Mouse (Mus musculus) ovary, adult 18-20 months (tissue): ENCODE data around the gene Krt6a.
"Not testable (repeated sequence)": the region's sequence is repeated elsewhere in the genome, so short reads cannot be mapped to it uniquely, and the experiment has no call there.

Source experiments
- DNase-seq: peaks from one replicate; pipeline ENCODE4 v3.0.0; 2022; ENCODE audit warnings: low spot score, mixed read lengths

Gene Krt6a

DNA sequence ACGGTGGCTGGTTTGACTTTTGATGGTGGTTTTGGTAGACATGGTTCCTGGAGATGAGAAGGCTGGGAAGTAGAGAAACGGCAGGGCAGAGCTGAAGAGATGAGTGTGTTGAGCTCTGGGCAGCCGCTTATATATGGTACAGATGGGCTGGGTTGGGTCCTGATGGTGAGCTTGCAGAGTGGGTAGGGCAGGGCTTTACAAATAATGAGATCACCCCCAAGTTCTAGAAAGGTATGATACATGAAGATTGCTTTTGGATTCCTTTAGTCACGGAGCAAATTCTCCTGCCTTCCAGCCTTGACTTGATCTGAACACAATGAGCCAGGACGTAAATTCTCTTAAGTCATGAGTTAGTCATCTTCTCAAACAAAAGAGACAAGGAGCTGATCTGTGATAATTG, at the start of gene Krt6a:
Gene Krt6a, minus strand, starts transcription at position 101 of the 400 bp plus-strand sequence.
- DNase-seq, result no peak

DNA sequence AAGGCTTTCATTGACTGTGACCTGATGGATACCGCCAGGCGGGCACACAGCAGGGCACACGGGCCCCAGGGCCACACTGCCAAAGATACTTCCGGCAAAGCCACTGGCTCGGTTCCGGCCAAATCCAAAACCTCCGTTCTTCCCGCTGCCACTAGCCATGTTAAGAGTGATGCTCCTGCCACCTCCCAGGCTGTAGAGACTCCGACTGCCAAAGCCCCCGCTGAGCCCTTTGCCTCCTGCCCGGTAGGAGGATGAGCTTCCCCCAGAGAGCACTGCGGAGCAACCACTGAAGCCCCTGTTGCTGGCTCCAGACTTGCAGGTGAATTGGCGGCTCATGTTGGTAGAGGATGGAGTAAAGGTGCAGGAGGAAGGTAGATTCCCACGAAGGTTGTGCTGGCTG, 48.6 kb upstream of the Krt6a start, which contains the start of gene Krt71:
Gene Krt71, minus strand, starts transcription at position 399 of the 400 bp plus-strand sequence.
- DNase-seq, result no peak

DNA sequence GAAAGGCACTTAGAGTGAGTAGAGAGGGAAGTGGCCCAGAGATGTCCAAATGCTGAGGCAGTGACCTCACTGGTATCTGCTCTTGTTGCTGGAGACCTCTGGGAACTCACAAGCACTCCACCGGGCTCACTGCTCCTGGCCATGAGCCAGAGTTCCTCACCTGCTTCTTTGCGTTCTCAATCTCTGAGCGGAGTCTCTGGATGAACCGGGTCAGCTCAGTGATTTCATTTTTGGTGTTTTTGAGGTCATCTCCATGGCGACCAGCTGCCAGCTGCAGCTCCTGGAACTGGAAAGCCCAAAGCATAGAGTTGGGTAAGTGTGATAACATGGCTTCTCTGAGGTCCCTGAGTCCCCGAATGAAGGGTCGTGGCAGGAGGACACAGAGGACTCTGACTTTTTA, 43.7 kb upstream of the Krt6a start:
- DNase-seq, result no peak

DNA sequence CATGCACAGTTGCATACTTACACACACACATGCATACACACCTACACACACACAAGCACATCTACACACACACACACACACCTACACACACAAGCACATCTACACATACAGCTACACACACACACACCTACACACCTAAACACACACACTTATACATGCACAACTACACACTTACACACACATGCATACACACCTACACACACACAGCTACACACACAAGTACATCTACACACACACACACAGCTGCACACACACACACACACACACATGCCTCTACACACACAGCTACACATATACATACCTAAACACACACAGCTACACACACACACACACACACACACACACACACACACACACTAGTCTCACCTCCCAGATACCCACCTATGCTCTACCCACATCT, 36.5 kb upstream of the Krt6a start:
- DNase-seq, result no peak

DNA sequence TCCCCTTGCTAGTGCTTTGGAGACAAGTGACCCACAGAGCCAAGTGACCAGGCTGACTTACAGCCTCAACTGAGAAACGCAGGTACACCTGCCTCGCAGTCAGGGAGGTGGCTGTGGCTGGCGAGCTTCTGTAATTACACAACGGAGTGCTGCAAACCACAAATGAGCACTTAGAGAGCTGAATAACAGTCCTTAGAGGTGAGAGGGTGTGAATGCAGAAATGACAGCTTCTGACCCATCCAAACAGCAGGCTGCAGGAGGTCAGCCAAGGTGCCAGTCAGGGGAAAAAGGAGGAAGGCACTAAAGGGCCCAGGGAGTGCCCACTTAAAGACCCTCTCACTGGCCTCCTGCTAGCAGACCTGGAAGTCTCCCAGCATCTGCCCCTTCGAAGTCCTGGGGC, 30.6 kb upstream of the Krt6a start:
- DNase-seq, result no peak

DNA sequence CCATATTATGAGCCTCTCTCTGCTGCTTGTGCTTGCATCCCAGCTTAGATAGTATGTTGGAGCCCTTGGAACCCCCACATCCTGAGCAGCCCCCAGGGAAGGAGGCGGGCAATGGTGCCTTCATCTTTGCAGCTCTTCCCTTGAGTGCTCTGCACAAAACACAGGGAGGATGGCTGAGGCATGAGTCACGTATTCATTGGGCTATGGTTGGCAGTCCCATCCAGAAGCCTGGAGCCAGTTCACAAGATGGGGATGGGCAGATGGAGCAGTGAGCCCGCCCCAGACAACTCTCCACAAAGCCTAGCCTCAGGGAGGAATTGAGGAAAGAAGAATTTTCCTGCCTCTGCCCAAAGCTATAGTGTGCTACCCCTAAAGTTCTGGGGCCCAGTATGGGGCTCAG, 21.7 kb upstream of the Krt6a start:
- DNase-seq, result no peak

DNA sequence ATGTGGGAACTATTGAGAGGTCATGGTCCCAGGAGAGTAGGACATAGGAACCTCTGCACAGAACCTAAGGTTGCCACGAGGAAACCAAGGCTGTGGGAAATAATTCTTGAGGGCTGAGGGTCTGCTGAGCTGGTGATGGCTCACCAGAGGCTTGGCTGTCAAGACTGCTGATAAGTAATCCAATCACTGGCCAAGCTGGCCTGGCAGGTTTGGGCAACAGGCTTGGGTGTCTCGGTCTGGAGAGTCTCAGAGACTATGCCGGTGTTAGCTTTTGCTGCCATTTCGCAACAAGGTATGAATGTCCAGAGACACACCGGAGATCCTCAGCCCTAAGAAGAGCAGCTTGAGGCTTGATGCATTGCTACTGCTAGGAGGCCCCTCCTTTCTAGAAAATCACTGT, 20.2 kb upstream of the Krt6a start:
- DNase-seq, result no peak

DNA sequence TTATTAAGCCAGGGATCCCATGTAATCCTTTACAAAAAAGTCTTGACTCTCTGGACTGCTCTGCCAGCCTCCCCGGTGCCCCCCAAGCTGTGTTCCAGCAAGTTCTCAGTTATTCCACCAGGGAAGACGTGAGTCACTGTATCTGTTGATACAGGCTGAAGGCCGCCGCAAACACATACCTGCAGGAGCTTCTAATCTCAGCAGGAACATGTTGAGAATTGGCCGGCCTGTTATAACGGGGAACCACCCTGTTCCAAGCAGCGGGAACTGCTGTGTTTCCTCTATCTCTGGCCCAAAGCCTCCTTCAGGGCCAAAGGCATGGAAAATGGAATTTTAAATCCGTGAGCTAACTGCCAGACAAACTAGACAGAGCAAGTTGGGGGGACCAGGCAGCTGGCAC, 19.6 kb upstream of the Krt6a start:
- no peak for DNase-seq

DNA sequence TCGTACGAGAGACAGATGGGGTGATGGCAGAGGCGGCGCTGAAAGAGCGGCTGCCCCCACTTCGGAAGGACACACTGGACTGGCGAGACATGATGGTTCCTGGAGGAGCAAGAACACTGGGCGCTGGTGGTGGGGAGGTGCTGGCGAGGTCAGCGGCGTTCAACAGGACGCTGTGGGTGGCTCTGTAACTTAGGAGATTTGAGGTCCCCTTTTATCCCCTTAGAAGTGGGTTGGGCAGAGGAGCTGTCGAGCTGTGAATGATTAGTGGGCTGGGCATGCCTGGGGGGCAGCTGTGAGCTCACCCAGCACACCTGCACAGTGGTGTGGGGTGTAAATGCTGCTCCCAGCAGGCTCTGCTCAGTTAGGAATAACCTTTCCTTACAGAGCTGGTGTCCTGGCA, 18.6 kb upstream of the Krt6a start, which contains the start of gene Krt5:
Gene Krt5, minus strand, starts transcription at position 179 of the 400 bp plus-strand sequence.
- no peak for DNase-seq

DNA sequence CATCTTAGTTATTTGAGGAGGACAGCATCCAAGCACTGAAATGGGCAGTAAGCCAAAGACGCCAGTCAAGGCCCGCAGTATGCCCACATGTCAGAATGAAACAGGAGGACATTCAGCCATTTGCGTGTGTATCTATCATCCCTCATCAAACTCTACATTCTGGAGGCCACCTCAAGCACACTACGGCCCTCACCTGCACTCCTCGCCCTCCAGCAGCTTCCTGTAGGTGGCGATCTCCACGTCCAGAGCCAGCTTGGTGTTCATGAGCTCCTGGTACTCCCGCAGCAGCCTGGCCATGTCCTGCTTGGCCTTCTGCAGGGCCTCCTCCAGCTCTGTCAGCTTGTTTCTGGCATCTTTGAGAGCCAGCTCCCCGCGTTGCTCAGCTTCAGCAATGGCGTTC, 14.6 kb upstream of the Krt6a start:
- no peak for DNase-seq

DNA sequence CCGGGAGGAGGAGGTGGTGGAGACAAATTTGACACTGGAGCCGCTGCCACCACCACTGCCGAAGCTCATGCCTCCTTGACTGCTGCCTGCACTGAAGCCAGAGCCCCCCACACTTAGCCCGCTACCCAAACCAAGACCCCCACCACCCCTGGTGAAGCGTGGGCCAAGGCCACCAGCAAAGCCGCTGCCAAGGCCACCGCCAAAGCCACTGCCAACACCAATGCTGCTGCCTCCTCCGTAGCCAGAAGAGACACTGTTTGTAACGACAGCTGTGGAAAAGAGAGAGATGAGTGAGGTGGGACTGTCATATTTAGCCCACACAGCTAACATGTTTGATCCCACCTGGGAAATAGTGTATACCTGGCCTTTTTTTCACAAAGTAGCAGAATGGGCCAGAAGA, 13.3 kb upstream of the Krt6a start:
- DNase-seq, result no peak

DNA sequence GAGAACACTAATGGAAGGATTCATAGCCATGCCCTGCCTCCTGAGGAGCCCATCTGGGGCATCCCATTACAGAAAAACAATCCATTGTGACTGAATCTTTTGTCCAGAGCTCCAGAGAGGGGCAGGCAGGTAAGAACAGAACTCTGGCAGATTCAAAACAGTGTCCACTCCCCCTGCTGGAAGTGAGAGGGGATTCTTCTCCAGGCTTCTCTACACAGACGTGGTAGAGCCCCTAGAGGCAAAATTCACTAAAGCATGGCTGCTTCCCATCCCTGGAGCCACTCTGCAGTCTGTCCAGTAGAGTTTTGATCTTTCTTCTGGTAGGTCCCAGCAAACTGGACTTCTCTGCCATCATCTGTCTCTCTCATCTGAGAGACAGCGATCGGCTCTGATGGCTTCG, 10.0 kb upstream of the Krt6a start:
- DNase-seq, result no peak

DNA sequence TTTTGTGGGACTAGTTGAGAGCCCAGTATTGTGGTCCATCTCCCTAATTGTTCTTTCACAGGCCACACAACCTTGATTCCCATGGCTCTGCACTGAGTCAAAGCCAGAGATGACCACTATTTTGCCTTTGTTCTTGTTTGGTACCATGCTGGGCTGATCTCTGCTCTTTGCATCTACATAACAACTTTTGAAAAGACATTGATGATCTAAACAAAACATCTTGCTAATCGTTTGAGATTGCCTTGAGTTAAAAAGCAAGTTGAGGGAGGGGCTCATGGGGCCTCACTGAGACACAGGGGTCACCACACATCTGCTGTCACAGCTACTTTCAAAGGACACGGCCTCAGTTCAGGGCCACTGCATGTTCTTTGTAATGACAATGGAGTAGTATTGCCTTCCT, 8.3 kb upstream of the Krt6a start:
- no peak for DNase-seq

DNA sequence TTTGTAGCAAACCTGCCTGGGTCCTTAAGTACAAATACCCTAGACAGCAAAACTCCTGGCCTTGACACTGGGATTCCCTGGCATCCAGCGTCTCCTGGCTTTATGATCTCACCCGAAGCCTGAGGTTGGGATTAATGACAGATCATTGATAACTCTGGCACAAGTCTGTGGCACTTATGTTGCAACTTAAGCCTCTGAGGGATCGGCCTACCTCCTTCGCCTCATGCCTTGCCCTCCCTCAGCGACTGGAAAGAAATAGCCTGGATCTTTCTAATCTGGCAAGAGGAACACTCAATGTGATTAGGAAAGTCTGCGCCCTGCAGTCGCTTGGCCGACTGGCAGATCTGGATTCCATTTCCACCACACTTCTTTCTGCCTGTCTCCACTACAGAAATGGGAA, 5.8 kb upstream of the Krt6a start:
- no peak for DNase-seq

DNA sequence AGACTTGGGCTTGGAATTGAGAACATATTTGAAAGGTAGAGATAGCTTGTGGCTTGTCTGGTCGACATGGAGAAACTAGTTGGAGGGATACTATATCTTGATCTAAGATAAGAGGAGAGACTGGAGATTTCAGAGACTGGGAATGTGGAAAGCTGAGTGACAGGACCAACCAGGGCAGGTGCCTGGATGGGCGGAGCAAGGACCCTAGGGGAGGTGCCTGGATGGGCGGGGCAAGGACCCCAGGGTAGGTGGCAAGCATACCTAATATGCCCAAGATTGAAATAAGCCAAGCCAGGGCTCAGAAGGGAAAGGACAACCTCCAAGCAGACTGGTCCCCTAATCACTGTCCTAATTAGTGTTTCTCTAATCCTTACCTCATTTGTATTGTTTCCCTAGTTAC, 5.1 kb upstream of the Krt6a start:
- DNase-seq, result no peak

DNA sequence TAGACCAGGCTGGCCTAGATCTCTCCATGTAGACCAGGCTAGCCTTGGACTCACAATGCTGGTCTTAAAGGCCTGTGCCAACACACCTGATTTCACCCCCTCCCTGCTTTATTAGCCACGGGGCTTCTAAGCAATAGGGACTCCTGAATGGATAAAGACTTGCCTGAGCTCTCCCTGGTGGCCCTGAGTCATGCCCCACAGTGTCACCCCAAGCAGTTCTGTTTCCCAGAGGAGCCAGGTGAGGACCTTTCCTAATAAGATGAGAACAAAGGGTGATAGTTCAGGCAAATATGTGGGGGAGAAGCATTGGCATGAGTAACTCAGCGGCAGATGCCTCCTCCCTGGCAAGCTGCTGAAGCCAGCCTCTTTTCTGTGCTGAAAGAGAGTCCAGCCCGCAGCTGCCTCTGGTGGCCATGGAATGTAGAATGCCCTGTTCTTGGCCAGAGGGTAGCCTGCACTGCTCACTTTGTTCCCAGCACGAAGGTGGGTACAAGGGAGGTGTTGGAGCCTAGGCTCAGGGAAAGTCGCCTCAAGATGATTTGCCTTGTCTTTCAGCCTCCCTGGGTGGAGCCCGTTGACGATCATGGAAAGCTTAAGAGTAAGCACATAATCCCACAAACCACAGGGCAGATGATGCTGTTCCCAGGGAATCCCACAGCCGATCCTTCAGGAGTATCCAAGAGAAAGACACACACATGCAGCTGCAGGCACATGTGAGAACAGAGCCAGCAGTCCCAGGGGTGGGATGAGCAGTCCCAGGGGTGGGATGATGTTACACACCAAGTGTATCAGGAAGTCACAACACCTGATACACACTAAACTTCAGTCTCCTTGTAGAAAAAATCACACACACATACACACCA, 3.5 kb upstream of the Krt6a start:
- DNase-seq, result no peak

DNA sequence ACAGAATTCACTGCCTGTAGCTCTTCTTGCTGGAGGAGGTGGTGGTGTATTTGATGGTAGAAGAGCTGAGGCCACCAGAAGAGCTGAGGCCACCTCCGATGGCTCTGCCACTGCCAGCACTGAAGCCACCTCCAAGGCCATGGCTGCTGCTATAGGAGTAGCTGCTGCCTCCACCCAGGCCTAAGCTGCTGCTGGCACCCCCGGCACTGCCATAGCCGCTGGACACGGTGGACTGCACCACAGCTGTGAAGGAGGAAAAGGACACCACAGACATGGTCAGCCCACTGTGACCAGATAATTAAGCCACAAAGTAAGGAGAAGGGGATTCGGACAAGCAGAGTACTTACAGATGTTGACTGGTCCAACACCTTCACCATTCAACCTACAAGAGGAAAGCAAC, 3.6 kb downstream of the Krt6a start:
- not testable (repeated sequence) for DNase-seq

DNA sequence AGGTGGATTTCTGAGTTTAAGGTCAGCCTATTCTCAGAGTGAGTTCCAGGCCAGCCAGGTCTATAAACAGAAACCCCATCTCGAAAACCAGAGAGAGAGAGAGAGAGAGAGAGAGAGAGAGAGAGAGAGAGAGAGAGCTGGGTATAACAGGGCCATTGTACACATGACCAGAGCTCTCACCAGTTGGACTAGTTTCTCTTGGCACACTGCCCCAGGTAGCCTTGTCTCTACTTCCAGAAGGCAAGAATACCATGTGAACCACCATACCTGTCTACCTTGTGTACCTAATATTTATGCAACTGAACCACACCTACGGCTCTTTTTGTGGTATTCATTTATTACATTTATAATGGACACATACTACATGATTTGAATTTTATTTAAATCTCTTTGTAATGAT, 5.9 kb downstream of the Krt6a start:
- no peak for DNase-seq

DNA sequence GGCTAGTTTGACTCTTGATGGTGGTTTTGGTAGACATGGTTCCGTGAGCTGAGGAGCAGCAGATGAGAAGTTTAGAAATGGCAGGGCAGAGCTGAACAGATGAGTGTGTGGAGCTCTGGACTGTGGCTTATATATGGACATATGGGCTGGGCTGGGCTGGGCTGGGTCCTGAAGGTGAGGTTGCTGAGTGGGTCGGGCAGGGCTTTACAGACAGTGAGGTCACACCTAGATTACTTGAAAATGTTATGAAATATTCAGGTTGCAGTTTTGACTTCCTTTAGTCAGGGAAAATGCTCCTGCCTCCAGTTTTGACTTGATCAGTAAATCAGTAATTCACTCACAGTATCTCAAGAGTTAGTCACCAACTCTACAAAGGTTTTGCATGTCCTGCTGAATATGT, 13.9 kb downstream of the Krt6a start, which contains the start of gene Krt6b:
Gene Krt6b, minus strand, starts transcription at position 101 of the 400 bp plus-strand sequence.
- no peak for DNase-seq

DNA sequence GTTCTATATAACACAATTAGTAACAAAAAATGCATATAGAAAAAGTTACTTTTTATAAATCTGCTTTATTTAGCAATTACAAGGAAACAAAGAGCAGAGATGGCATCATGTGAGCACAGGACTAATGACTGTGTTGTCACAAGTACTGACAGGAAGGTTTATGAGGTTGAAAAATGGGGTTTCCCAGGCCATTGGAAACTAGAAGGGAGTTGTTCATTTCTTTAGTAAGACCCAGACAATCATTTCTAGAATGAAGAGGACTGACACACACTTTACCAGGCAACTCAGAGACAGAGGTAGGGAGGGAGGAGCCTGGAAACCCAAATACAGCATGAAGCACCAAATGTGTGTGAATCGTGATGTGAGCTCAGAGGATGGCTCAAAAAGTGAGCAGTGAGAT, 18.1 kb downstream of the Krt6a start:
- DNase-seq, result no peak

DNA sequence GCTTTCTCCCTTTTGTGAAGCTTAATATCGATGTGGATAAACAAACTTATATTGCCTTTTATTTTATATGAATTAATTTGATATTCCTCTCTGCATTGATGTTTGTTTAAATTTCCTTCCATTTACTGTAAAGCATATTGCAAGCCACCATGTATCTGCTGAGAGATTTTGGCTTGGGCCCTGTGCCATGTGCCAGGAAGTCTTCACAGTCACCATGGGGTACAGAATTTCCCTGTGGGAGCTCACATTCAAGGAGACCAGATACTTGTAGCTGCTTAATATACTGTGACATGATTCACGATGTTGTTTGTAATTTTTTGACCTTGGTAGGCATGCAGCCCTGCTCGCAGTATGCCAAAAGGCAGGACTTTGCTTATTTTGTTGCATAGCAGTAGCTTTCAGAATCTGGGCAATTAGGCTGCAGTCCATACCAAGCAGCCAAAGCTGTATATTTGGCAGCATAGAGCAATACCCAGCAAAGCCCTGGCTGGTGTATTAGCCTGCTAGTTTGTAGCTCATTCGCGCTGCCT, 41.3 kb downstream of the Krt6a start:
- DNase-seq, result no peak

DNA sequence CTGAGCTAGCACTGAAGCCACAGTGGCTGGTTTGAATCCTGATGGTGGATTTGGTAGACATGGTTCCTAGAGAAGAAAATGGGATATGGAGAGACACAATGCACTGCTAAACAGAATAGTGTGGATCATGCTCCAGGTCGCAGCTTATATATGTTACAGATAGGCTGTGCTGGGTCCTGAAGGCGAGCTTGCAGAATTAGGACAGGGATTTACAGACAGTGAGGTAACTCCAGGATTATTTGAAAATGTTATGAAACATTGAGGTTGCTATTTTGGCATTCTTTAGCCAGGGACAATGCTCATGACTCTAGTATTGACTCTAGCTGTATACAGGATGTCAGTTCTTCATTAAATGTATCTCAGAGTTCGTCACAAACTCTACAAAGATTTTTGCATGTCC, 46.8 kb downstream of the Krt6a start, which contains the start of gene Gm5478:
Gene Gm5478, minus strand, starts transcription at position 101 of the 400 bp plus-strand sequence.
- no peak for DNase-seq
